Mouse (Mus musculus) hindbrain, embryonic 14.5 days (tissue): ENCODE data around the gene Ovol3. TPM values are rescaled to one million over a fixed set of nuclear protein-coding genes. Genes with fewer than 3 reads are reported as not detected.

ENCODE experiments used
- ATAC-seq: fragments of 200-750 bp; cut with Nextera tagmentation; 2 replicates; pipeline ENCODE4 v1.8.0; 2017; ENCODE audit warnings: moderate number of reproducible peaks, mild to moderate bottlenecking, moderate TSS enrichment, moderate library complexity; ENCODE audit not compliant: low FRiP score
- DNase-seq: peaks from one replicate; pipeline ENCODE4 v3.0.0-alpha.2; 2015; ENCODE audit warnings: low spot score
- H3K27ac ChIP-seq: fragments of 300-500 bp; sonication (generic); 2 replicates; pipeline ENCODE4 v1.5.1; 2014; ENCODE audit warnings: mild to moderate bottlenecking, moderate library complexity
- H3K27me3 ChIP-seq: fragments of 300-500 bp; sonication (generic); 2 replicates; pipeline ENCODE4 v1.6.1; 2014; ENCODE audit warnings: mild to moderate bottlenecking, low read length, mixed read lengths; ENCODE audit not compliant: control insufficient read depth, insufficient read depth
- H3K36me3 ChIP-seq: fragments of 300-500 bp; sonication (generic); replicated peaks from 2 replicates; pipeline ENCODE4 v1.6.1; 2014; ENCODE audit not compliant: control insufficient read depth, insufficient read depth
- H3K4me1 ChIP-seq: fragments of 300-500 bp; sonication (generic); replicated peaks from 2 replicates; pipeline ENCODE4 v1.6.1; 2014; ENCODE audit warnings: antibody characterized with exemption, low read length, mixed read lengths; ENCODE audit not compliant: control insufficient read depth, insufficient read depth
- H3K4me2 ChIP-seq: fragments of 300-500 bp; sonication (generic); replicated peaks from 2 replicates; pipeline ENCODE4 v1.6.1; 2014; ENCODE audit warnings: mild to moderate bottlenecking, moderate library complexity
- H3K4me3 ChIP-seq: fragments of 300-500 bp; sonication (generic); replicated peaks from 2 replicates; pipeline ENCODE4 v1.5.1; 2014; ENCODE audit warnings: mild to moderate bottlenecking, low read length
- H3K9ac ChIP-seq: fragments of 300-500 bp; sonication (generic); 2 replicates; pipeline ENCODE4 v1.6.1; 2014
- H3K9me3 ChIP-seq: fragments of 300-500 bp; sonication (generic); 2 replicates; pipeline ENCODE4 v1.6.1; 2016; ENCODE audit warnings: low read length; ENCODE audit not compliant: control insufficient read depth
- WGBS: fragments of 180-500 bp; shearing (Covaris S2); extraction: QIAGEN DNeasy Blood & Tissue Kit; methylation state at CpG from one replicate; pipeline ENCODE4 v1.1.7; 2014; 5-methylcytosine and 5-hydroxymethylcytosine counted together
- polyA plus RNA-seq: library from polyadenylated mRNA; unstranded; fragments of >200 nt; fragmentation: Nextera tagmentation; extraction: Ambion mirVana; gene quantifications from 2 replicates; pipeline ENCODE4 v1.2.1, GENCODE M21; 2014

The Ovol3 gene
- polyA plus RNA-seq, 1 experiment from 2014 or later = not detected

DNA sequence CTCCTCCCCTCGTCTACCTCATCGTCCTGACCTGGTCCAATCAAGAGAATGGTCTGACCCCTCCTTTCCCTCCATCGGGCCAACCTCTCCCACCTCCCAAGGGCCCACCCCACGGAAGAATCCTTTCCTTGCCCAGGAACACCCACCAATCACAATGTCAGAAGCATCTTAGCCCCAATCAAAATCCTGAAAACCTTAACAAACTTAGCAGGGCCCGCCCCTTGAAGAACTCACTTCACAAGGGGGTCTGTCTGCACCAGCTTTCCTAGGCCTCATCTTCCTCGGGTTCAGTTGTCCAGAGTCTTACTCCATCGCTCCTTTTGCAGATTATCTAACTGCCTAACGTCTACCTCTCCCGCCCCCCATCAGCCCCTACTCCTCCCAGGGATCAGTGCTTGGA lies 42.5 kb downstream of the Ovol3 start:
- H3K9me3 ChIP-seq = no peaks in the 10 kb centered on the region
- DNase-seq (no peak), ATAC-seq (no peak)
- 25% methylated on average over 9 of the region's 9 CpGs for whole genome bisulfite sequencing
- H3K4me1 ChIP-seq = peaks cover 15% of the 10 kb centered on the region
- H3K27me3 ChIP-seq = no peaks in the 10 kb centered on the region
- H3K9ac ChIP-seq = peak overlapping the region; percentile 78
- peaks cover 45% of the 10 kb centered on the region for H3K36me3 ChIP-seq
- H3K4me2 ChIP-seq = peak overlapping the region; percentile 56
- H3K4me3 ChIP-seq = peak overlapping the region; percentile 65
- peak overlapping the region; percentile 82; the same call in 1 of the 2 replicates for H3K27ac ChIP-seq

DNA sequence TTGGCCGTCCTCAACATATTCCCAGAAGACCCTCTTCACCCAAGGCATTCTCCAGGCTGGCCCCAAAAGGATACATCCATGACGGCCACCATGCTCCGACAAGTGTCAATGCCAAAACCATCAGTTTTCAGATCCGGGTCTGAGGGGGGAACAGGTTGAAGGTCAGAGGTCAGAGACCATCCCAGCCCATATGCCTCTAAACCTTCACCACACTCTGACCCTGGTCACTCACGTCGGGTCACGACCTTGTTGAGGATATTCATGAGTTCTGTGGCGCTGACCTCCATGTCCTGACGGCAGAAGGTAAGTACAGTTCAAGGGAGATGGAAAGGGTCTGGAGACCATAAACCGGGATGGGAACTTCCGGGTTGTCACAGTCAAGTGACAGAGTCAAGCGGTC lies 43.4 kb downstream of the Ovol3 start:
- peaks cover 55% of the 10 kb centered on the region for H3K36me3 ChIP-seq
- no peak overlapping the region for H3K9ac ChIP-seq
- no peak overlapping the region for H3K4me3 ChIP-seq
- H3K4me1 ChIP-seq = peaks cover 15% of the 10 kb centered on the region
- ATAC-seq = no peak
- H3K27ac ChIP-seq = no peak overlapping the region
- H3K4me2 ChIP-seq = no peak overlapping the region
- no peaks in the 10 kb centered on the region for H3K9me3 ChIP-seq
- no peak for DNase-seq
- H3K27me3 ChIP-seq = no peaks in the 10 kb centered on the region
- 93% methylated on average over 12 of the region's 12 CpGs for WGBS

DNA sequence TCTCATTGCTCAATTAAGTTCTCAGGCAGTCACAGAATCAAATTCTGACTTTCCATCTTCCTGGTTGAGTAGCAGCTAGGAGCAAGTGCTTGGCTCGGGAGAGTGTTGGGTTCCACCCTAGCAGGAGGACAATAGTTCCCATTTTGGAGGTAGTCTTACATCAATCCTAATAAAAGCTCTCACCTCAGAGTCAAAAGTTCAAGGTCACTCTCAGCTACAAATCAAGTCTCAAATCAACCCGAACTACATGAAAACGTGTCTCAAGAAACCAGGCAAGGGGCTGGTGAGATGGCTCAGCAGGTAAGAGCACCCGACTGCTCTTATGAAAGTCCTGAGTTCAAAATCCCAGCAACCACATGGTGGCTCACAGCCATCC lies 46.4 kb downstream of the Ovol3 start:
- ATAC-seq = no peak
- no peak for DNase-seq
- no peaks in the 10 kb centered on the region for H3K9me3 ChIP-seq
- 90% methylated on average over 4 of the region's 4 CpGs for WGBS
- peaks cover 72% of the 10 kb centered on the region for H3K36me3 ChIP-seq
- H3K27me3 ChIP-seq = no peaks in the 10 kb centered on the region
- no peak overlapping the region for H3K9ac ChIP-seq
- H3K4me3 ChIP-seq = no peak overlapping the region
- no peak overlapping the region for H3K27ac ChIP-seq
- no peak overlapping the region for H3K4me2 ChIP-seq
- peaks cover 11% of the 10 kb centered on the region for H3K4me1 ChIP-seq

DNA sequence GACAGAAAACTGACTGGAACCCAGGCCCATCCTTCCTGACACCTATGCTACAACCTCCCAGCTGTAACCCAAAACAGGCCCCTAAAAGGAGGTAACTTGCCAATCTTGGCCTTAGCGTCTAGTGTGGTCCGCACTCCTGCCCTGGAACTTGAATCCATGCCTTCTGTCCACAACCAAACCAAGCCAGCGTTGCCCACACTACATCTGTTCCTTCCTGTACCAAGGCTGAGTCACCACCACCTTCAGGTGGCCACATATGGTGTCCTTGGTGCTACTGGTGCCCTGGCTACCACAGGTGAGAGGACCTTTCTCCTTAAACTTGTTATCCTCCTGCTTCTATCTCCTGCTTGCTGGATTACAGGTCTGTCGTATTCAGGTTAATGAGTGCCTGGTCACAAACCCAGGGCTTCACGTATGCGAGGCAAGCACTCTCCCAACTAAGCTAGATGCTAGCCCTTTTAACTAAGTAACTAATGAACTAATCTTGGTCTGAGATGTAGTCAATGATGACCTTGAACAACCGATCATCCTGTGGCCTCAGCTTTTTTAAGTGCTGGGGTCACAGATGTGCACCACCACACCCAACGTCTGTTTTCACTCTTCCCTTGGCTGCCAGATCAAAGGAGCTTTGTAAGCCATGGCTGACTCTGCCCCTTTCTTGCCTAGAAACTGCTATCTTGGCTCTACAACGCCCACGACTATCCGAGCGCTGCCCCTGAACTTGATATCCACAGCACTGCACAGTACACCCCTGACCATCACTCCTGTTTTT lies 47.0 kb downstream of the Ovol3 start:
- no peak overlapping the region for H3K9ac ChIP-seq
- 90% methylated on average over 12 of the region's 12 CpGs for WGBS

DNA sequence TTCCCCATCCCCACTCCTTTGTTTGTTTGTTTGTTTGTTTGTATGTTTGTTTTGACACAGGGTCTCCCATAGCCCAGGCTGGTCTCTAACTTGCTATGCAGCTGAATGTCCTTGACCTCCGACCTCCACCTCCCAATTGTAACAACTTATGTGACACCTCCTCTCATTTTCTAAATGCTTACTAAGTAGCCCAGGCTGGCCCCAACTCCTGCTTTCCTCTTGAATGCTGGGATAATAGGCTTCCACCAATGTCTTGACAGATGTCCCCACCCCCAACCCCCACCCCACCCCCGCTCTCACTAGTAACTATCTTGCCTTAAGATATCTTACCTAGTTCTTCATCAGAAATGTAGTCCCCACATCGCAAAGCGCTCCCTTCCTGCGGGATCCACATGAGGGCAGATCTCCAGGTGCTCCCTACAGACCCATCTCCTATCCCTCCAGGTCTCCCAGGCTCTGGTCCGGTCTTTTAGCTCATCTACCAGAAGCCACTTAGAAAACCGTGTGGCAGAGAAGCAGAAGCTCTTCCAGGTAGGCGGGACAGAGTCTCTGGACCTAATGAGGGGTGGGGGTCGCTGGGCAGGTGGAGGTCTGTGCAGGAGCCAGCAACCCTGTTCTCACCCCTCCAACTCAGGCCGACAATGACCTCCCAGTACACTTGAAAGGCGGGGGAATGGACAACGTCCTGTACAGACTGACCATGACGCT lies 50.7 kb downstream of the Ovol3 start:
- Histone ChIP-seq H3K36me3 (peaks cover 45% of the 10 kb centered on the region), H3K9me3 (no peaks in the 10 kb centered on the region), H3K9ac (no peak overlapping the region), H3K27me3 (no peaks in the 10 kb centered on the region), H3K27ac (no peak overlapping the region), H3K4me3 (no peak overlapping the region), H3K4me2 (no peak overlapping the region), H3K4me1 (no peaks in the 10 kb centered on the region; the same call in 1 of the 2 replicates)
- 73% methylated on average over 13 of the region's 13 CpGs for whole genome bisulfite sequencing
- no peak for DNase-seq
- no peak for ATAC-seq

More for the DNA sequence above, 47.0 kb downstream of the Ovol3 start:
- ATAC-seq = no peak
- H3K36me3 ChIP-seq = peaks cover 72% of the 10 kb centered on the region
- H3K4me3 ChIP-seq = no peak overlapping the region
- no peak overlapping the region for H3K4me2 ChIP-seq
- H3K4me1 ChIP-seq = peaks cover 10% of the 10 kb centered on the region
- H3K27ac ChIP-seq = no peak overlapping the region
- no peak for DNase-seq
- H3K27me3 ChIP-seq = no peaks in the 10 kb centered on the region
- H3K9me3 ChIP-seq = no peaks in the 10 kb centered on the region

DNA sequence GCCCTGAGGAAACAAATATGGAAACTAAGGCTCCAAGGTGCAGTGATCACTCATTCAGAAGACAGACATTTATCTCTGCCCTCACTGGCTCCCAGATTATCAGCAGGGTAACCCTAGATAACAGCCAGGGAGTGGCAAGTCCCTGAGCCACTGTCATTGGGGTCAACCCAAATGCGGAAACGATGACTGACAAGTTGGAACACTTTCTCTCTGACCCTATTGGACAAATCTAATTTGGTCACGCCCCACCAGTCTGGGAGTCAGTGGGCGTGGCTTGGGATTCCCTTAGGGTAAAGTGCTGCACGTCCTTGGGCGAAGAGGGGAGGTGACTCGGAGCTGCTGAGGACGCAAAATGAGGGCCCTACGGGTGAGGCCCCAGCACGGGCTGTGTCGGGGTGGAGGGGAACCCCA lies 51.6 kb downstream of the Ovol3 start, which contains the start of gene Cox7a1:
Cox7a1 (plus strand) TSS at position 266 of the 411 bp plus-strand sequence.
- Histone ChIP-seq H3K27me3 (no peaks in the 10 kb centered on the region), H3K9me3 (no peaks in the 10 kb centered on the region), H3K4me2 (peak within 1 kb of the TSS; percentile 31), H3K4me3 (no peak within 1 kb of the TSS; the same call in 1 of the 2 replicates), H3K4me1 (no peaks in the 10 kb centered on the region; the same call in 1 of the 2 replicates), H3K9ac (no peak within 1 kb of the TSS), H3K27ac (no peak within 1 kb of the TSS), H3K36me3 (peaks cover 42% of the 10 kb centered on the region)
- peak; percentile 63 for DNase-seq
- peak; percentile 38; the same call in 1 of the 2 replicates for ATAC-seq
- WGBS = 0% methylated on average over 11 of the region's 11 CpGs

Other genes with a start within 250 kb of the Ovol3 start
- 10.9 and 13.6 TPM in 2 replicates for gene Zfp14, start 184.3 kb downstream of the Ovol3 start, polyA plus RNA-seq
- gene Zfp82, start 162.8 kb downstream of the Ovol3 start, polyA plus RNA-seq = 10.3 and 12.2 TPM in 2 replicates
- gene Gm26920, start 145.3 kb downstream of the Ovol3 start, polyA plus RNA-seq = 0.96 and 2.2 TPM in 2 replicates
- 14.3 and 15.0 TPM in 2 replicates for gene Zfp566, start 145.2 kb downstream of the Ovol3 start, polyA plus RNA-seq
- gene Zfp260, start 140.9 kb downstream of the Ovol3 start, polyA plus RNA-seq = 88.6 and 97.8 TPM in 2 replicates
- gene Zfp382, start 113.8 kb downstream of the Ovol3 start, polyA plus RNA-seq = 14.6 and 15.5 TPM in 2 replicates
- 13.2 and 14.0 TPM in 2 replicates for gene Zfp146, start 66.0 kb downstream of the Ovol3 start, polyA plus RNA-seq
- gene Cox7a1, start 51.6 kb downstream of the Ovol3 start, polyA plus RNA-seq = 6.0 and 6.9 TPM in 2 replicates
- gene Capns1, start 36.9 kb downstream of the Ovol3 start, polyA plus RNA-seq = 62.0 and 70.7 TPM in 2 replicates
- gene Polr2i, start 3.8 kb downstream of the Ovol3 start, polyA plus RNA-seq = 179 and 199 TPM in 2 replicates
- gene Tbcb, start 3.5 kb downstream of the Ovol3 start, polyA plus RNA-seq = 390 and 397 TPM in 2 replicates
- 0.16 and 0.43 TPM in 2 replicates for gene Thap8, start 44.4 kb upstream of the Ovol3 start, polyA plus RNA-seq
- gene Wdr62, start 44.7 kb upstream of the Ovol3 start, polyA plus RNA-seq = 5.7 and 5.9 TPM in 2 replicates
- 123 and 146 TPM in 2 replicates for gene Clip3, start 56.0 kb upstream of the Ovol3 start, polyA plus RNA-seq
- gene Alkbh6, start 73.0 kb upstream of the Ovol3 start, polyA plus RNA-seq = 119 and 123 TPM in 2 replicates
- gene Syne4, start 79.1 kb upstream of the Ovol3 start, polyA plus RNA-seq = 10.7 and 11.9 TPM in 2 replicates
- not detected in 2 replicates for gene E130208F15Rik, start 86.0 kb upstream of the Ovol3 start, polyA plus RNA-seq
- gene Sdhaf1, start 88.2 kb upstream of the Ovol3 start, polyA plus RNA-seq = 16.5 and 19.2 TPM in 2 replicates
- gene Lrfn3, start 127.0 kb upstream of the Ovol3 start, polyA plus RNA-seq = 14.5 and 15.0 TPM in 2 replicates
- 27.2 and 35.6 TPM in 2 replicates for gene Tyrobp, start 178.0 kb upstream of the Ovol3 start, polyA plus RNA-seq
- gene Hcst, start 184.1 kb upstream of the Ovol3 start, polyA plus RNA-seq = 1.1 TPM in 1 of 2 replicates, not detected in the other
- 1.8 and 2.9 TPM in 2 replicates for gene Nfkbid, start 186.0 kb upstream of the Ovol3 start, polyA plus RNA-seq
- gene Aplp1, start 209.8 kb upstream of the Ovol3 start, polyA plus RNA-seq = 690 and 752 TPM in 2 replicates
- gene Kirrel2, start 222.0 kb upstream of the Ovol3 start, polyA plus RNA-seq = 1.8 and 2.4 TPM in 2 replicates
- 0.54 and 0.83 TPM in 2 replicates for gene Nphs1, start 222.6 kb upstream of the Ovol3 start, polyA plus RNA-seq